8 mouse cellular contexts compared by ENCODE assay signal in genomic region chr19:5348526-5349501, GRCm38 (mm10). TPM values are rescaled to one million over a fixed set of nuclear protein-coding genes. Genes with fewer than 3 reads are reported as not detected.
DNase-seq lines count a peak whose midpoint lies in the region; ATAC-seq and TF ChIP-seq lines count a peak whose summit lies in the region.

No protein-coding gene starts in this region.

- TF ChIP-seq CTCF in lung, adult 2 months (IDR thresholded peaks at IDR 0.05; ENCODE audit: insufficient read depth, low read length): peak; percentile 10; the same call in 1 of the 2 replicates
- TF ChIP-seq CTCF in bone marrow macrophage, adult 2 months (IDR thresholded peaks at IDR 0.05; ENCODE audit: low read depth, low read length): peak; percentile 23; the same call in 1 of the 2 replicates
- peak; percentile 68 for TF ChIP-seq CTCF in left cerebral cortex, adult 2 months (IDR thresholded peaks at IDR 0.05)

- no peak for TF ChIP-seq POLR2A in lung, adult 2 months (IDR thresholded peaks at IDR 0.05; ENCODE audit: borderline replicate concordance, extremely low read depth, low read depth, low read length)
- TF ChIP-seq POLR2A in bone marrow macrophage, adult 2 months (IDR thresholded peaks at IDR 0.05; ENCODE audit: borderline replicate concordance, low read depth, low read length): no peak

- H3K27me3 ChIP-seq in midbrain, embryonic 12.5 days: peaks cover 15% of the 10 kb centered on the region; the same call in 1 of the 2 replicates
- H3K27me3 ChIP-seq in stomach, embryonic 15.5 days (replicated peaks): no peaks in the 10 kb centered on the region

- no peaks in the 10 kb centered on the region for H3K9me3 ChIP-seq in midbrain, embryonic 12.5 days
- no peaks in the 10 kb centered on the region for H3K9me3 ChIP-seq in stomach, embryonic 15.5 days

- intact Hi-C loops in heart, postnatal 36 days (cut with DNase I): loop anchor here (1.0 to 5.0 kb wide), 3 partner anchors 12 to 152 kb away; no protein-coding TSS in a partner anchor
- intact Hi-C loops in left cerebral cortex, adult 2 months (cut with DNase I): loop anchor here (2.0 to 10.0 kb wide), 2 partner anchors 46 to 154 kb away; no protein-coding TSS in a partner anchor

- peak overlapping the region; percentile 71 for H3K9ac ChIP-seq in midbrain, embryonic 12.5 days (replicated peaks)
- H3K9ac ChIP-seq in stomach, embryonic 15.5 days: no peak overlapping the region

- H3K4me2 ChIP-seq in midbrain, embryonic 12.5 days (replicated peaks): peak overlapping the region; percentile 67
- peak overlapping the region; percentile 84 for H3K4me2 ChIP-seq in stomach, embryonic 15.5 days

- 0 out of 2 replicates have a peak, but pooled peaks have one; percentile 37 for ATAC-seq in erythroblast, adult 5-6 weeks (replicated peaks; ENCODE audit: low FRiP score, poor library complexity, severe bottlenecking)
- ATAC-seq in midbrain, embryonic 12.5 days (ENCODE audit: low FRiP score, low read depth): no peak
- ATAC-seq in stomach, embryonic 15.5 days (ENCODE audit: insufficient read depth, low FRiP score, low read depth): no peak

- peak overlapping the region; percentile 23 for H3K4me3 ChIP-seq in lung, adult 2 months (replicated peaks; ENCODE audit: extremely low read depth, low read depth, low read length)
- H3K4me3 ChIP-seq in bone marrow macrophage, adult 2 months (ENCODE audit: insufficient read depth, low read length): peak overlapping the region; percentile 2; the same call in 1 of the 2 replicates
- H3K4me3 ChIP-seq in left cerebral cortex, adult 2 months: peak overlapping the region; percentile 55
- H3K4me3 ChIP-seq in midbrain, embryonic 12.5 days: peak overlapping the region; percentile 41
- peak overlapping the region; percentile 42 for H3K4me3 ChIP-seq in stomach, embryonic 15.5 days (replicated peaks)

- WGBS in lung, adult 2 months: 4% methylated on average over 34 of the region's 34 CpGs
- WGBS in midbrain, embryonic 12.5 days: 6% methylated on average over 34 of the region's 34 CpGs
- WGBS in stomach, embryonic 15.5 days: 6% methylated on average over 34 of the region's 34 CpGs

- DNase-seq in lung, adult 2 months: peak; percentile 20
- DNase-seq in lung, adult 18-20 months: no peak
- peak; percentile 26 to 50 for DNase-seq in heart, postnatal 36 days
- peak in 1 of 2 experiments; percentile 36 for DNase-seq in left cerebral cortex, adult 2 months (ENCODE audit: extremely low spot score in 1 of 2, low spot score in 2 of 2)

- no peak overlapping the region for H3K27ac ChIP-seq in bone marrow macrophage, adult 2 months (ENCODE audit: insufficient read depth, low read depth, low read length)
- peak overlapping the region; percentile 82 for H3K27ac ChIP-seq in left cerebral cortex, adult 2 months
- H3K27ac ChIP-seq in midbrain, embryonic 12.5 days (replicated peaks): no peak overlapping the region
- no peak overlapping the region for H3K27ac ChIP-seq in stomach, embryonic 15.5 days

- no peaks in the 10 kb centered on the region for H3K4me1 ChIP-seq in lung, adult 2 months (ENCODE audit: control insufficient read depth, insufficient read depth, low read length)
- peaks cover 12% of the 10 kb centered on the region for H3K4me1 ChIP-seq in bone marrow macrophage, adult 2 months (ENCODE audit: control insufficient read depth, insufficient read depth, low read length)
- H3K4me1 ChIP-seq in midbrain, embryonic 12.5 days: peaks cover 9% of the 10 kb centered on the region; the same call in 1 of the 2 replicates
- 0 out of 2 replicates have a peak, but pooled peaks cover 6% of the 10 kb centered on the region for H3K4me1 ChIP-seq in stomach, embryonic 15.5 days

- no peaks in the 10 kb centered on the region for H3K36me3 ChIP-seq in midbrain, embryonic 12.5 days
- H3K36me3 ChIP-seq in stomach, embryonic 15.5 days: no peaks in the 10 kb centered on the region

RNA-seq across cellular contexts. Expression of gene Cst6, which starts 0.6 kb away (rescaled TPM):
- polyA plus RNA-seq in lung, adult 2 months (2012; rRNA removed): 1.9 and 32.5 TPM in 2 replicates
- not detected in 2 replicates for polyA plus RNA-seq in bone marrow macrophage, adult 2 months (2012; ENCODE audit: insufficient read depth, insufficient read length, missing spikeins)
- total RNA-seq in erythroblast, adult 5-6 weeks (2015; ENCODE audit: low replicate concordance): not detected in 2 replicates
- not detected in 2 replicates for total RNA-seq in erythroblast, adult 5-6 weeks (2017; ENCODE audit: low replicate concordance)
- 10 to 100 TPM in 1 of 2 experiments, 1 to 10 TPM in 1; 9.5 to 10.2 TPM for total RNA-seq in heart, postnatal 36 days (2021)
- total RNA-seq in left cerebral cortex, adult 2 months (2021): 10 to 100 TPM; 25.7 to 27.4 TPM
- 0.87 and 2.2 TPM in 2 replicates for polyA plus RNA-seq in midbrain, embryonic 12.5 days (2016; fragmentation: Nextera tagmentation; extraction: Ambion mirVana)
- 7.9 and 13.9 TPM in 2 replicates for polyA plus RNA-seq in stomach, embryonic 15.5 days (2015; fragmentation: Nextera tagmentation; extraction: Ambion mirVana)

RNA-seq across cellular contexts. Expression of gene Catsper1, which starts 13.3 kb away (rescaled TPM):
- polyA plus RNA-seq in lung, adult 2 months (2012; rRNA removed): not detected in 2 replicates
- not detected in 2 replicates for polyA plus RNA-seq in bone marrow macrophage, adult 2 months (2012; ENCODE audit: insufficient read depth, insufficient read length, missing spikeins)
- total RNA-seq in erythroblast, adult 5-6 weeks (2015; ENCODE audit: low replicate concordance): not detected in 2 replicates
- total RNA-seq in erythroblast, adult 5-6 weeks (2017; ENCODE audit: low replicate concordance): not detected in 2 replicates
- not detected for total RNA-seq in heart, postnatal 36 days (2021)
- total RNA-seq in left cerebral cortex, adult 2 months (2021): not detected
- not detected in 2 replicates for polyA plus RNA-seq in midbrain, embryonic 12.5 days (2016; fragmentation: Nextera tagmentation; extraction: Ambion mirVana)
- polyA plus RNA-seq in stomach, embryonic 15.5 days (2015; fragmentation: Nextera tagmentation; extraction: Ambion mirVana): not detected in 2 replicates

RNA-seq across cellular contexts. Expression of gene Eif1ad, which starts 17.7 kb away (rescaled TPM):
- 15.5 and 21.4 TPM in 2 replicates for polyA plus RNA-seq in lung, adult 2 months (2012; rRNA removed)
- 20.8 and 26.3 TPM in 2 replicates for polyA plus RNA-seq in bone marrow macrophage, adult 2 months (2012; ENCODE audit: insufficient read depth, insufficient read length, missing spikeins)
- 7.3 and 12.3 TPM in 2 replicates for total RNA-seq in erythroblast, adult 5-6 weeks (2015; ENCODE audit: low replicate concordance)
- 14.7 and 18.7 TPM in 2 replicates for total RNA-seq in erythroblast, adult 5-6 weeks (2017; ENCODE audit: low replicate concordance)
- total RNA-seq in heart, postnatal 36 days (2021): 10 to 100 TPM; 16.5 to 17.7 TPM
- 10 to 100 TPM; 23.4 to 25.5 TPM for total RNA-seq in left cerebral cortex, adult 2 months (2021)
- polyA plus RNA-seq in midbrain, embryonic 12.5 days (2016; fragmentation: Nextera tagmentation; extraction: Ambion mirVana): 75.9 and 79.9 TPM in 2 replicates
- 48.0 and 51.2 TPM in 2 replicates for polyA plus RNA-seq in stomach, embryonic 15.5 days (2015; fragmentation: Nextera tagmentation; extraction: Ambion mirVana)

RNA-seq across cellular contexts. Expression of gene Banf1, which starts 18.2 kb away (rescaled TPM):
- 68.1 and 94.3 TPM in 2 replicates for polyA plus RNA-seq in lung, adult 2 months (2012; rRNA removed)
- 102 and 103 TPM in 2 replicates for polyA plus RNA-seq in bone marrow macrophage, adult 2 months (2012; ENCODE audit: insufficient read depth, insufficient read length, missing spikeins)
- 77.5 and 144 TPM in 2 replicates for total RNA-seq in erythroblast, adult 5-6 weeks (2015; ENCODE audit: low replicate concordance)
- total RNA-seq in erythroblast, adult 5-6 weeks (2017; ENCODE audit: low replicate concordance): 5.9 and 14.1 TPM in 2 replicates
- total RNA-seq in heart, postnatal 36 days (2021): 100 to 1,000 TPM; 126 to 142 TPM
- 10 to 100 TPM; 75.5 to 82.2 TPM for total RNA-seq in left cerebral cortex, adult 2 months (2021)
- 392 and 402 TPM in 2 replicates for polyA plus RNA-seq in midbrain, embryonic 12.5 days (2016; fragmentation: Nextera tagmentation; extraction: Ambion mirVana)
- polyA plus RNA-seq in stomach, embryonic 15.5 days (2015; fragmentation: Nextera tagmentation; extraction: Ambion mirVana): 433 and 441 TPM in 2 replicates

RNA-seq across cellular contexts. Expression of gene Sart1, which starts 39.7 kb away (rescaled TPM):
- polyA plus RNA-seq in lung, adult 2 months (2012; rRNA removed): 15.6 and 35.7 TPM in 2 replicates
- polyA plus RNA-seq in bone marrow macrophage, adult 2 months (2012; ENCODE audit: insufficient read depth, insufficient read length, missing spikeins): 103 and 110 TPM in 2 replicates
- 28.4 and 63.2 TPM in 2 replicates for total RNA-seq in erythroblast, adult 5-6 weeks (2015; ENCODE audit: low replicate concordance)
- total RNA-seq in erythroblast, adult 5-6 weeks (2017; ENCODE audit: low replicate concordance): 28.5 and 48.2 TPM in 2 replicates
- 10 to 100 TPM; 53.2 to 55.5 TPM for total RNA-seq in heart, postnatal 36 days (2021)
- total RNA-seq in left cerebral cortex, adult 2 months (2021): 100 to 1,000 TPM in 1 of 2 experiments, 10 to 100 TPM in 1; 94.2 to 100 TPM
- 115 and 118 TPM in 2 replicates for polyA plus RNA-seq in midbrain, embryonic 12.5 days (2016; fragmentation: Nextera tagmentation; extraction: Ambion mirVana)
- 74.8 and 75.3 TPM in 2 replicates for polyA plus RNA-seq in stomach, embryonic 15.5 days (2015; fragmentation: Nextera tagmentation; extraction: Ambion mirVana)

Comparison
In these comparisons a context has a peak if more than half of its experiments do, and no peak if none do; other contexts are left out.
1. DNase-seq: peak in lung, adult 2 months (single experiment) and heart, postnatal 36 days (2 of 2); none in lung, adult 18-20 months (0 of 2).
2. H3K4me3 ChIP-seq: peak in every context shown above with its lines; median percentile 55 in left cerebral cortex, adult 2 months; 42 in stomach, embryonic 15.5 days; 41 in midbrain, embryonic 12.5 days; 23 in lung, adult 2 months; 2 in bone marrow macrophage, adult 2 months.
3. CTCF ChIP-seq: peak in every context shown above with its lines; median percentile 68 in left cerebral cortex, adult 2 months; 23 in bone marrow macrophage, adult 2 months; 10 in lung, adult 2 months.